Mouse (Mus musculus): ENCODE results near the gene Dpf1. TPM values are rescaled to one million over a fixed set of nuclear protein-coding genes. Genes with fewer than 3 reads are reported as not detected.

Gene Dpf1
- total RNA-seq, 1 experiment from 2014 or later = not detected

- no peak for ATAC-seq (ENCODE audit: extremely low read depth, insufficient number of reproducible peaks, low FRiP score, poor library complexity, severe bottlenecking)
Measured at GRCm38 (mm10) chr7:29335276-29335675, 31.5 kb downstream of the Dpf1 start.

GRCm38 (mm10) chr7:29335841-29336671, 32.3 kb downstream of the Dpf1 start:
- ATAC-seq (ENCODE audit: extremely low read depth, insufficient number of reproducible peaks, low FRiP score, poor library complexity, severe bottlenecking) = no peak

GRCm38 (mm10) chr7:29336795-29337319, 33.1 kb downstream of the Dpf1 start:
- no peak for ATAC-seq (ENCODE audit: extremely low read depth, insufficient number of reproducible peaks, low FRiP score, poor library complexity, severe bottlenecking)

- no peak for ATAC-seq (ENCODE audit: extremely low read depth, insufficient number of reproducible peaks, low FRiP score, poor library complexity, severe bottlenecking)
Measured at GRCm38 (mm10) chr7:29337766-29338165, 34.0 kb downstream of the Dpf1 start.

GRCm38 (mm10) chr7:29338351-29338919, 34.7 kb downstream of the Dpf1 start:
- no peak for ATAC-seq (ENCODE audit: extremely low read depth, insufficient number of reproducible peaks, low FRiP score, poor library complexity, severe bottlenecking)

- ATAC-seq (ENCODE audit: extremely low read depth, insufficient number of reproducible peaks, low FRiP score, poor library complexity, severe bottlenecking) = no peak
Measured at GRCm38 (mm10) chr7:29338984-29339679, 35.4 kb downstream of the Dpf1 start.

- ATAC-seq (ENCODE audit: extremely low read depth, insufficient number of reproducible peaks, low FRiP score, poor library complexity, severe bottlenecking) = no peak
Measured at GRCm38 (mm10) chr7:29340247-29340646, 36.5 kb downstream of the Dpf1 start.

DNA sequence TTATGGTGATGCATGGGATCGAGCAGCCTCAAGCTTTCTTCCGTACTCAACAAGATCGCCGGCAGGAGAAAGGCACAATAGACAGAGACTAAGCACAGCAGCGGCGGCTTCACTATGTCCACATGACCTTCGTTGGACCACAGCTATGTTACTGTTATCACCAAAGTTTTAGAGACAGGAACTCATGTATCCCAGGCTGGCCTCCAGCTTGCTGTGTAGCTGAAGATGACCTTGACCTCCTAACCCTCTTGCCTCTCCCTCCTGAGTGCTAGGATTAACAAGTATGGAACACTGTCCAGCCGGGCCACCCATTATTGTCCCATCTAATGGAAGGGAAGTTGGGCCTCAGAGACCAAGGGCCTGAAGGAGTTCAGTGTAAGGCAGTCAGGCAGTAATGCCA, 37.1 kb downstream of the Dpf1 start:
- no peak for ATAC-seq (ENCODE audit: extremely low read depth, insufficient number of reproducible peaks, low FRiP score, poor library complexity, severe bottlenecking)

DNA sequence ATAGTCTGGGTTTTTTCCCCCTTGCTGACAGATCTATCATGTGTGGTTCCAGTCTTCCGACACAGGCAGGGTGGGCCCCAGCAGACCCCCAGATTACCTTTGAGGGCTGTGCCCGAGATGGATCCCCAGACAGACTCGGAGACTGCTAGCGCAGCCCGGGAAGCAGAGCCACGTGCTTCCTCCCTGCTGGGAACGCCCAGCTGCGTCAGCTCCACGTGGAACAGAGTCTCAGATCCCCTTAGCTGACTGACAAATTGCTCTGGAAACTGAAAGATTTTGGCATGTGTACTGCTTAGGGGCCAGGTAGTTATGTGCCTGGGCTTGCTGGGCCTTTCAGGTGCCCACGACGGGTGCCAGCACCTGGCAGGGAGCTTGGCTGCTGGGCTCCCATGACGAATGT, 38.0 kb downstream of the Dpf1 start:
- ATAC-seq (ENCODE audit: extremely low read depth, insufficient number of reproducible peaks, low FRiP score, poor library complexity, severe bottlenecking) = no peak

DNA sequence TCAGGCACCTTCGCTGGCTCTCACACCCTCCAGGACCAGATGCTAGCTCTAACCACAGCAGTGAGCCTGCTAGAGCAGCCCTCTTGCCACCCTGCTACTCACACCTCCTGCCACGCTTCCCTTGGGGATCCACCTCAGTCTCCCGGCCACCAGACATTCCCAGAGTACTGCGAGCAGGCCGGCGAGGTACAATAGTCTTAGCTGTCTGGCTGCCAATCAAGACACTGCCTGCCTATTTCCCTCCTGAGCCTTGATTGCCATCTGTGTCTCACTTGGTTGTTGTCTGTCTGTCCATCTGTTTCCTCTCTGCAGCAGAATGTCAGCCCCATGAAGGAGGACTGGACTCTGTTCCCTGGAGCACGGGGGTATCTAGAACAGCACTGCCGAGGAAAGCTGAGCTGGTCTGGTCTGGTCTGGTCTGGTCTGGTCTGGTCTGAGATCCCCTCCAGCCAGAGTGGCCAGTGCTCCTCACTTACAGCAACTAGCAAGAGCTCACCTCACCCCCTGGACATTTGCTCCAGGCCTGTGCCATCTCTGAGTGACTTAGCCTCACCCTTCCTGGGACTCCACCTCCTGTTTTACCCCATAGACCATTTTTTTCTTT, 38.8 kb downstream of the Dpf1 start:
- no peak for ATAC-seq (ENCODE audit: extremely low read depth, insufficient number of reproducible peaks, low FRiP score, poor library complexity, severe bottlenecking)

DNA sequence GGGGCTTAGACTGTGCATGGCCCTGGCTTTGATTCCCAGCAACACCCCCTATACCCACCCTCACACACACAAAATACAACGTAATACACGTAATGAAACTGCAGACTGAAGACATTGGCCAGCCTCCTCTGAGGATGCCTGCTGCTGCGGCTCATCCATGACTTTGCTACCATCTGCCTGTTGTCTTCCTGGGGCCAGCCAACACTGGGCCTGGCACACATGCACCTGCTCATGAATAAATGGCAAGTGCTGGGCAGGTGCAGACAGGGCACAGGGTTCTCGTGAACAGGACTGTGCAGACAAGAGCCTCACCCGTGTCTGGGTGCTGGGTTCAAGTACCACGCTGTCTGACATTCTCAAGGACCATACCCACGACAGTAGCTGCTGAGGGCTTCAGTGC, 40.0 kb downstream of the Dpf1 start:
- no peak for ATAC-seq (ENCODE audit: extremely low read depth, insufficient number of reproducible peaks, low FRiP score, poor library complexity, severe bottlenecking)

GRCm38 (mm10) chr7:29345534-29345933, 41.8 kb downstream of the Dpf1 start:
- ATAC-seq (ENCODE audit: extremely low read depth, insufficient number of reproducible peaks, low FRiP score, poor library complexity, severe bottlenecking) = no peak

DNA sequence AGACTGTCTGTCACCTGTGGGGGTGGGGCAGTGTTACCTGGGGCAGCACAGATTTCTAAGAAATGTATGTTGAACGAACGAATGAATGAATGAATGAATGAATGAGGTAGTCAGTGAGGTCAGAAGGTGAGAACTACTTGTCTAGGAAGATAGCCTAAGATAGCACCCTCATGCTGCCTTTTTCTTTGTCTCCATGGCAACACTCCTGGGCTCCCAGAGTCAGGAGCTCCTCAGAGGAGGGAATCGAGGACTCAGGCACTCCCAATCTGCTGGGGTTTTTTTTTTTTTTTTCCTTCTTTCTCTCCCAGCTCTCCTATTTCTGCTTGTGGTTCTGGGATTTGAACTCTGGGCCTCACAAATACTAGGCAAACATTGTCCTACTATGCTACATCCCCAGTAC, 42.5 kb downstream of the Dpf1 start:
- no peak for ATAC-seq (ENCODE audit: extremely low read depth, insufficient number of reproducible peaks, low FRiP score, poor library complexity, severe bottlenecking)

DNA sequence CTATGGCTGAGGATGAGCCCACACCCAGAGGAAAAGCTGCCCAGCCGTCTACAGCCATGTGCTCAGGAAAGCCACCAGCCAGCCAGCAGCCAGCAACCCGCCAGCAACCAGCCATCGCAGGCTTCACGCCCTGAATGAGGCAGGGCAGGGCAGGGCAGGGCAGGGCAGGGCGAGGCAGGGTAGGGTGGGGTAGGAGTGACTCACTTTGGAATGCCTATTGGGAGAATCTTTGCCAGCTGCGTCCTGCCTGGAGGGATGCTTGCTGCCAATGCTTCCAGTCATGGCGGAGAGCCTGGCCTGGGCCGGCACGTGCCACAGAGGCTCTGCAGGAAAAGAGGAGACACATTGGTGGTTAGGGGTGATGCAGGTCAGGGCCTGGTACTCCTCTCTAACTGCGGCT, 46.7 kb downstream of the Dpf1 start:
- ATAC-seq (ENCODE audit: extremely low read depth, insufficient number of reproducible peaks, low FRiP score, poor library complexity, severe bottlenecking) = no peak

DNA sequence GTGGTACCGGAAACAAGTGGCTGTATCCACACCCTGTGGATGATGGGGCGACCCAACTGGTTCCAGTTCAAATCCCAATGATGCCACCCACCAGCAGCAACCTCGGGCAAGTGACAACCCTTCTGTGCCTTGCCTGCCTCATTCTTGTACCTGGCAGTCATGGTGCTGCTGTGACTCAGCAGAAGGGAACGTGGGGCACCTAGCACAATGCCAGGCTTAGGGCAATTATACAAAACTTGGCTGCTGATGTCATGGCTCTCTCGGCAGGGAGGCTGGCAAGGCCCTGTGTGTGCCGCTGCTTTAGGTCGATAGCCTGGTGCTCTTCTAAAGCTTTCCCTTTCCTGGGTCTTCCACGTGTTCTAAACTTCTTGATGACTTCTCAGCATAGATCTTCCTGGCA, 48.5 kb downstream of the Dpf1 start:
- no peak for ATAC-seq (ENCODE audit: extremely low read depth, insufficient number of reproducible peaks, low FRiP score, poor library complexity, severe bottlenecking)

- no peak for ATAC-seq (ENCODE audit: extremely low read depth, insufficient number of reproducible peaks, low FRiP score, poor library complexity, severe bottlenecking)
Measured at GRCm38 (mm10) chr7:29354161-29354560, 50.4 kb downstream of the Dpf1 start.

- no peak for ATAC-seq (ENCODE audit: extremely low read depth, insufficient number of reproducible peaks, low FRiP score, poor library complexity, severe bottlenecking)
Measured at GRCm38 (mm10) chr7:29355406-29355805, 51.7 kb downstream of the Dpf1 start.

- no peak for ATAC-seq (ENCODE audit: extremely low read depth, insufficient number of reproducible peaks, low FRiP score, poor library complexity, severe bottlenecking)
Measured at GRCm38 (mm10) chr7:29361497-29361896, 57.7 kb downstream of the Dpf1 start.

DNA sequence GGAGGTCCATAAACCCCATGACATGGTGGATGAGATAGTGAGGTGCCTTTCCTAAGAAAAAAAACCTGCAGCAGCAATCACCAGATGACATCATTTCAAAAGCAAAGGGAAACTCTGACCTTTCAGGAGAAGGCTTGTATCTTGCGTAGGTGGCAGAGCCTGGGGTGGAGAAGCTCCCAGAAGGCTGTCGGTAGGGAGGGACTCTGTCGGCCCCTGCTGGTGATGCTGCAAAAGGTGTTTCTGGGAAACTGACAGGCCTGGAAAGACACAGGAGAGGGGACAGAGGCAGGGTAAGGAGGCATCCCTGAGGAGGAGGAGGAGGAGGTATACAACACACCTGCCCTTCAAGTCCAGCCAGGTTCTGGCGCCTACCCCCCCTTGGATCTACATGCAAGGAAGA, 60.3 kb downstream of the Dpf1 start:
- ATAC-seq (ENCODE audit: extremely low read depth, insufficient number of reproducible peaks, low FRiP score, poor library complexity, severe bottlenecking) = no peak
